Mouse (Mus musculus) CD4-positive, CD25-positive, alpha-beta regulatory T cell, adult 2 months (primary cell): ENCODE measurements around the gene Tbce.
"Not testable (repeated sequence)": the region's sequence is repeated elsewhere in the genome, so short reads cannot be mapped to it uniquely, and the experiment has no call there.

Source experiments
- DNase-seq: peaks from one replicate; pipeline ENCODE4 v3.0.0-alpha.2; 2012; ENCODE audit warnings: low read depth, low spot score

The Tbce gene

DNA sequence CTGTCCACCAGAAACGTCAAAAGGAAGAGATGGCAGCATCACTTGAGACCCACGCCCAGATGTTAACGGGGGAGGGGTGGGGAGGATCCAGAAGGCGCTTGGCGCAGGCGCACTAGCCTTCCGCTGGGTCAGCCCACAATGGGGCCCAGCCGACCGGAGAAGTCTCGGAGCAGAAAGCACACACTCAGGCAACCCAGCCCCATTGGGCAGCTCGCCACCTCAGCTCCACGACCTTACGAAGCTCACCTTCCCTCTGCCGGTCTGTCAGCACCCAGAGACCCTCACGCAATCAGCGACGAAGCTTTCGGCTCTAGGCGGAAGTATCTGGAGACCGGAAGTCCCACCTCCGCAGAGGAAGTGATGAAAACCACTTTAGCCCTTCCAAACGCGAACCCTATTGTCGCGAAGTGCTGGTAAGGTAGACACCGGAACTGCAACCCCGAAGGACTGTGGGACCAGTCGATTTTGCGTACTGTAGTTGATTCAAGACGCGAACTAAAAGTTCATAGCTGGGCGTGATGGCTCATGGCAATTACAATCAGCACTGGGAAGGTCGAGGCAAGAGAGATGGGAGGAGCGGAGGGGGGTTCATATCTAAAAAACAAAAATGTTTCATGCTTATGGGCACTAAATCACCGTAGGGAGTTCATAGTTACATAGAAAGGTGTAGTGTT lies at the start of gene Tbce:
Tbce (minus strand) TSS at position 347 of the 674 bp plus-strand sequence.
- peak; percentile 94 for DNase-seq

DNA sequence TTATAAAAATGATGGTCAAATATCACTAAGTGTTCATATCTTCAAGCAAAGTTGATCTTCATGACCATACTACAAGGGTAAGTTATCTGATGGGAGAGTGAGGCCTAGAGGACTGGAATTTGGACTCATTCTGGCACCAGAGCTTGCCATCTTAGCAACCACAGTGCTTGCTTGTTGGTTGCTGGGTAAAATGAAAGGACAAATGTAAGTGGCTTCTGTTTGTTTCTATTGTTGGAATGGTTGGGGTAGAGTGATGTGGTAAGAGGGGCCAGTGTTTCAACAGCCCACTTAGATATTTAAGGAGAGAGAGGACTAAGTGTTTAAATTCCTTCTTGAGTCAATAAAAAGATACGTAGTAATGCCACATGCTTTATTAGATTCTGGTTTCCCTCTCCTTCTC lies 49.2 kb upstream of the Tbce start:
- no peak for DNase-seq

DNA sequence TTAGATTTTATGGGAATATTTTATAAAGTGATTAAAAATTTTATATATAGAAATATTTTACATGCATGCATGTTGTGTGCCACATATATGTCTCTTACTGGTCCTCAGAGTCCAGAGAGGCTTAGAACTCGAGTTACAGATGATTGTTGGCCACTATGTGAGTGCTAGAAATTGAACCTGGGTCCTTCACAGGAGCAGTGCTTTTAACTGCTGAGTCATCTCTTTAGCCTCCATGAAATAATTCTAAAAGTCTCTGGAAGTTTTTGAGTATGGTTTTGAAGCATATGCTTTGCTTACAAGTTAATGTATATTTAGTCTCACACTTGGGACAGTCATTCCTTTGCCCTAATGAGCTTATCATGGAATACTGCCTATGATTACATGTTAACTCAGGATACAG lies 35.9 kb upstream of the Tbce start:
- no peak for DNase-seq

DNA sequence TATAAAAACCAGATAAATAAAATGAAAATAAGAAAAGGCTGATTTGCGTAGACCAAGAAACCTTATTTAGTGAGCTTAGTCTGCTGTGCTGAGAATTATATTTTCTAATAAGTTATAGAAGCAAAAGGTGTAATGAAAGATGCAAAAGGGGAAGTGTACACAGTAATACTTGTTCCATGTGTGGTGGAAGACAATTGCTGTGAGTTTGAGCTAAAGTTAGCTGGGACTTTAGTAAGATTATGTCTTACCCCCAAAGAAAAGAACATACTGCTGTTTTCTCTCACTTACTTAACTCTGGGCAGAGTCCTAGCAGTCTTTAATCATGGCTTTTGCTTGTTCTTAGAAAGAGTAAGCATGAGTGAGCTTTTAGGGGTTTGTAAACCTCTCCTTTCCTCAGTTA lies 34.9 kb upstream of the Tbce start:
- no peak for DNase-seq

DNA sequence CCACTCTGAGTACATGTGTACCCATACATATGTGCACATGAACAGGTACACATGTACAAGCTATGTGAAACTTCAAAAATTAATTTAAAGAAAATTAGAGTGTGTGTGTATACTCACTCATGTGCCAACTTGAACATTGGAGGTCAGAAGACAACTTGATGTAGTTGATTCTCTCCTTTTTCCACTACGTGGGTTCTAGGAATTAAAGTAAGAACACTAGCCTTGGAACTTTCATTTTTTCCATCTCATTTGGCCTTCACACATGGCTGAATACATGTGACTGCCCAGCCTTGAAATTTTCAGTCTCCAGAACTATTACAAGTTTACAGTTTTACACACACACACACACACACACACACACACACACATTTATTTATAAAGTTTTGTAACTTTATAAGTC lies 29.9 kb upstream of the Tbce start:
- DNase-seq: no peak

DNA sequence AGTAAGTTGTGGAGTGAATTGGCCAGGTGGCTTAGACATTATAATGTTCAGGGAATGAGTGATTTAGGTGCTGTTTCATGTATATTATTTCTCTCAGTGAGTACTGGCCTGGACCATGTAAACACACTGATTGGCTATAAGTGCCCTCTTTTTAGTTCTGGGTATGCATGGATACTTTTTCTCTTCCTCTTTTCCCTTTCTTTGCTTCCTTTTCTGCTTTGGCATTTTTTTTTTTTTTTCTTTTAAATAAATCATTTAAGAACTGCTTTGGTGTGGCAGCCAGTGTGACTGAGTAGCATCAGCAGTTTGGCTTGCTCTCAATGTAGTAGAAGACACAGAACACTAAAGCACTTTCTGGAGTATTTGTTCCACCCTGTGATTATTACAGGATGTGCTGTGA lies 28.6 kb upstream of the Tbce start:
- no peak for DNase-seq

DNA sequence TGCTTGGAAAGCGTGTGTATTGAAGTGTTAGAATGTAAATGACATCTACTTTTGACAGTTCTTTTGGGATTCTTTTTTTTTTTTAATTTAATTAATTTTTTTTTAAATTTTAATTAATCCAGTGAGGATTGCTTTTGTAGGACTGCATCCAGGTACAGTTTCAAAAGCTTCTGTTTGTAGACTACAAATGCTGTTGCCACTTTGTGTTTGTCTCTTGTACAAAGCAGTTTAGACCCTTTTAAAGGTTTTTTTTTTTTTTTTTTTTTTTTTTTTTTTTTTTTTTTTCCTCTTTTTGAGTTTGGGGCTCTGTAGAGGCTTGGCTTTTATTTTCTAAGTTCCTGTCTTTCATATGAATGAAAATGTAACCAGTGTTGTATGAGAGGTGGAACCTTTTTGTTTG lies 26.3 kb upstream of the Tbce start:
- DNase-seq: no peak

DNA sequence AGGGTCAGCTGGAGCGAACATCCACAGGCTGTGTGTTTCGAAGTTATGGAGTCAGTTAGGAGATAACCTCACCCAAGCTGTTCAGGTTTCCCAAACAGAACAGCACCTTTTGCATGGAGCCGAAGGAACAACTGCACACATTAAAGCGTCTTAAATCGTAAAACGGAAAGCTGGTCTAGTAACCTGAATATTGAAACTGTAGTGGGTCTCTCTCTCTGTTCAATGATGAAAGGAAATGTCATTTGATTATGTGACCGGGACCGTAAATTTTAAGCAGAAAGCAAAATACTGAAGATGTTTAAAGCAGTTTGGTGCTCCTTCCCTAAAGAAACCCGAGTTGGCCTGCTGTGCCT lies 25.6 kb upstream of the Tbce start:
- no peak for DNase-seq

DNA sequence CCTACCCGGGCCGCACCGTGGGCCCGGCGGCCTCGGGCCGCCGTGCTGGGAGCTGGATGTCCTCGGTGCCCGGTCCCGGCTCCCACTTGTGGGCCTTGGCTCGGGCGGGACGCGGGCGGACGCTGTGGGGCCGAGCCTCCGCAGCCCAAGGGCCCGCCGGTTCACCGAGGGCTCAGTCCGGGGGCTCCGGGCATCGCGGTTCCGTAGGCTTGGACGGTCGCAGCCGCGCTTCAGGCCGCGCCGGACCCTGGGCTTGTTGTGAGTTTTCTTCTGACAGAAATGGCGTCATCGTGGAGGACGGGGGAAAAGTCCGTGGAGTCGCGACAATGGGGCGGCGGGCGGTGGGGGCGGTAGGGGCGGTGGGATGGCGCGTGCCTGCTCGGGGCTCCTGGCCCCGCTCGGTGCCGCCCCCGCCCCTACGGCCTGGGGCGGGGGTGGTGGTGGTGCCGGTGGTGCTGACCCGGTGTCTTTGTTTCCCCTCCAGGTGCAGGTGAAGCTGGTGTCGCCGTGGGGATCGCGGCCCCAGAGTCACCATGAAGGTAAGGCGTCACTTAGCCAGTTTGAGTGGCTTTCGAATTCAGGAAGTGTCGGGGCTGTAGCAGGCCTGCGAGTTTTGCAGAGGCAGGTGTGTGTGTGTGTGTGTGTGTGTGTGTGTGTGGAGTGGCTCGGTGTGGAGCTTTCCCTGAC lies 25.0 kb upstream of the Tbce start:
- peak; percentile 78 for DNase-seq

DNA sequence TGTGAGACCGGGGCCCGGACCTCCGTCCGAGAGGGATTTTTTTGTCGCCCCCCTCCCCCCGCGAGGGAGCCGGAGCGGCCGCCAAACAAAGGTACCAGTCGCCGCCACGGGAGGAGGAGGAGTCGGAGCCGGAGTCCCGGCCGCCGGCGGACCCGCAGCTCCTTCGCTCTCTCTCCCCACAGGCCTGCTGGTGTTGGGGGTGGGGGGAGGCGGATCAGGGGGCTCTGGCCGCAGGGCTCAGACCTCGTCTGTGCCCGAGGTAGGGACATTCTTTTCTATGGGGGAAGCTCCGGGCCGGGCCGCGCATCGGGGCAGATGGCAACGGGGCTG lies 24.5 kb upstream of the Tbce start:
- no peak for DNase-seq

DNA sequence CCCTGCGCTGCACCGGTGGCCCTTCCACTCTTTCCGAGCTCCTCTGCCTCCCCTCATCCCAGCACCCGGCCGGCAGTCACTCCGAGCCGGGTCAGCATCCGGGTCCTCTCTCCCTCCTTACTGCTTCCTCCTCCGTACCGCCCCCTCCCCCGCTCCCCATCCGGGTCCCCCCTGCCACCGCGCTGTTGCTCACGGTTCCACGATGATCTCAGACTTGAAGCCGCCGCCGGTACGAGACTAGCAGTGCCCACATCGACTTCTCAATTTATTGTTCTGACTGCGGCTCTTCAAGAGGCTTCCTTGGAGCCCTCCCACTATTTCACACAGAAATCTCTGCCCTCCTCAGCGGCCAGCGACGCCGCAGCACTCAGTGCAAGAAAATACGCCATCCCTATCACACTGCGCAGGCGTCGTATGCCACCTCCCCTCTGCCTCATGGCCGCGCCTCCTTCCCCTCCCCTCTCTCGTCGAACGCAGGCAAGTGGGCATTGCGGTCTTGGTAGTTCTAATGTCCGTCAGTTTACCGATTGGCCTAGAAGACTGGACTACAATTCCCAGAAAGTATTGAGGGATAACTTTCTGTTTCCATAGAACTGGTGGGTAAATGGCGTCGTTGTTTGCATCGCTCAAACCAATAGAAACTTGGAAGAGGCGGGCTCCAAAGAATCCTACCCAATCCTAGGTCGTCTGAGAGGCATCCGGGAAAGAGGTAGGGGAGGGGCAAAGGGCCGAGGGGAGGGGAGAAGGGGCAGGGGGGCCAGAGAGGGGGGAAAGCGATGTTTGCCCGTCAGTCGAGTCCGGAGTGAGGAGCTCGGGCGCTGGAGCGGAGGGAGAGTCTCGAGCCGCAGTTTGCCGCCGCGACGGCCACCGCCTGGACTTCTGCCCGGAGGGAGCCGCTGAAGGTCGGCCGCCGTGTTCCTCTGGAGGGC lies 23.8 kb upstream of the Tbce start, which contains the start of the genes Arid4b and Ggps1:
Arid4b (plus strand) TSS at position 220 of the 929 bp plus-strand sequence.
Ggps1 (minus strand) TSS at position 476 of the 929 bp plus-strand sequence.
- peak; percentile 99 for DNase-seq

DNA sequence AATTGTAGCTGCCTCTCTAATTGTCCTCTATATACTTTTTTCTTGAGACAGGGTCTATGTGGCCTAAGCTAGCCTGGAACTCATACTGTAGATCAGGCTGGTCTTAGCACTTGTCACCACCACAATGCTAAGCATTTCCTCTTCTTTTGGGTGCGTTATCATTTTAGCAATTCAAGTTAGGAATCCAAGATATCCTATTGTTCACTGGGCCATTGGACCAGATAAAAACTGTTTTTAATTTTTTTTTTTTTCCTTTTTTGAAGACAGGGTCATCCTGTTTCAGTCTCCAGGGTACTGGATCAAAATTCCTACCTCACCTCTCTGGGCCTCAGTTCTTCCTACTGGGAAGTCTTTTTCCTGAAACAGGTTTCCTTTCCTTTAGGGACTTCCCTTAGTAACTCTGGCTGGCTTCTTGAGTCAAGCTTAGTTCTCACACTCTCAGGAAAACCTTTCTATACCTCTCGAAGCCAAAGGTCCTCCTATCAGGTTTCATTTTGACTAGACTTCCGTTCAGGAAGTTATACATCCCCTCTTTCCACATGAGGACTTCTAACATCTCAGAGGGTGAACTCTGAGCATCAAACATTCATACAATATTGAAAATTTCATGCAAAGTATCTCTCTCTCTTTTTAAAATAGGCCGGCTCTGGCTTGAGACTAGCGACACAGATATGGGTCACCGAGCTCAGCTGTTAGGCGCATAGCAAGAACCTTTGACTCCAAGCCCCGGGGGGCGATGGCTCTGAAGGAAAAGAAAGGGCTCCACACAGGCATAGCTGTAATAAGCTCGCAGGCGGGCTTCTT lies 23.0 kb upstream of the Tbce start:
- peak; percentile 56 for DNase-seq

DNA sequence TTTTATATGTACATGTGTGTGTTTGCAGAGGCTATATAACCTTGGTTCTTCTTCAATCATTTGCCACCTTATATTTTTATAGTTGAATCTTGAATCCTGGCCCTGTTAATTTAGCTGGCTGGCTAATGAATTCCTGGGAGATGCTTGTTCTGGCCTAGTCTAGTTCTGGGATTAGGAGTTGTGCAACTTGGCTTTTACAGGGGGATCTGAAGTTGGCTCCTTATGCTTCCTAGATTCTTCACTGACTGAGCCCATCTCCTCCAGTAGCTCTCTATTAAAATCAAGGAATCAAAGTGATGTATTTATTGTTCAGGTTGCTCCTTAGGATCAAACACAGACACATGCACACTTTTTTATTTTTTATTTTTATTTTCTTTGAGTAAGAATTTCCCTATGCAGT lies 20.1 kb upstream of the Tbce start:
- no peak for DNase-seq

DNA sequence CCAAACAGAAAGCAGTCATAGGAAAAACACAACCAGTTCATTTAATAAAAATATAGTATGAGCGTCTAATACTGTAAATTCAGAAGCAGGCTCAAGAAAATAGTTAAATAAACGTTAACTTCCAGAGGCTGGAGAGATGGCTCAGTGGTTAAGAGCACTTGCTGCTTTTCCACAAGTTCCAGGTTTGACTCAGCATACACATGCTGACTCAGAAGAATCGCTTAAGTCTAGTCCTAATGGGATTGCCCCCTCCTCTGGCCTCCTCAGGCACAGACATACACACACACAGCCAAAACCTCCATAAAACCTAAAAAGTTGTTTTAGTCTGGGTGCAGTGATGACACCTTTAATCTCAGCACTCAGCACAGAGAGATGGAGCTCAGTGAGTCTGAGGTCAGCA lies 17.4 kb upstream of the Tbce start:
- no peak for DNase-seq

DNA sequence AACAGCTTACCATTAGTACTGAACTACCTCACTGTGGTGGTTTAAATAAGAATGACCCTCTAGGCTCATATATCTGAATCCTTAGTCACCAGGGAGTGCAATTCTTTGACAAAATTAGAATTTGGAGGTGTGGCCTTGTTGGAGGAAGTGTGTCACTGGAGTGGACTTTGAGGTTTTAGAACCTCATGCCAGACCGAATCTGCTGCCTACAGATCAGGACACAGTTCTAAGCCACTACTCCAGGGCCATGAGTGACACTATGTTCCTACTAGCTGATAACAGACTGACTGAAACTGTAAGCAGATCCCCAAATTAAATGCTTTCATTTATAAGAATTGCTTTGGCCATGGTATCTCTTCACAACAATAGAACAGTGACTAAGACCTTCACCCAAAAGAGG lies 10.4 kb upstream of the Tbce start:
- no peak for DNase-seq

DNA sequence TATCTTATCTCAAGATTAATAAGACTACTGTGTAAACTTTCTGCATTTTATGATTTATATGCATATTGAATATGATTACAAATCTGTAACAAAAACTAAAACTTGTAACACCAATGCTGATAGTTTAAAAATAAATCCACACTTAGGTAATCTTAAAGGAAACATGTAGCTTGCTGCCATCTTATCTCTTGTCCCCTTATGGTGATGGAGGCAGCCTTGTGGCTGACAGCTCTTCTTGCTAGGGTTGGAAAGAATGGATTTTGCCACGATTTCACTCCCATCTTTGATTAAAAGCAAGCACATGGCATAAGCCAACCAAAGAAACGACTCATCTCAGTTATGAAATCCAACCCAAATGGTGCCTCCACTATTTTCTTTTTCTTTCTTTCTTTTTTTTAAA lies 5.1 kb upstream of the Tbce start:
- DNase-seq: no peak

DNA sequence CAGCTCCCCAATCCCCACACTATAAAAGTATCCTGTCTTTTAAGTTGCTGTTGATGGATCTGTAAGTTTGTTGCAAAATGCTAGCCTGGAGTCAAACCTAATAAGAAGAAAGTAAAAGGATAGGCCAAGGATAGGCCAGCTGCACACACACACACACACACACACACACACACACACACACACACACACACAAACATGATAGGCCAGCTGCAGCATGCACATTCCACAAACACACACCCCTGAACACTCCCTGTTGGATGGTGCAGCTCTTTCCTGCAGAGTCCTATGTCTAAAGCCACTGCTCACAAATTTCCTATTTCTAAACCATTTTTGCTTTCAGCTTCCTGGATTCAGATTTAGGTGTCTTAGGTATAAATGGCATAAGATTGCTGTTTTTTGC lies 4.4 kb upstream of the Tbce start:
- no peak for DNase-seq

DNA sequence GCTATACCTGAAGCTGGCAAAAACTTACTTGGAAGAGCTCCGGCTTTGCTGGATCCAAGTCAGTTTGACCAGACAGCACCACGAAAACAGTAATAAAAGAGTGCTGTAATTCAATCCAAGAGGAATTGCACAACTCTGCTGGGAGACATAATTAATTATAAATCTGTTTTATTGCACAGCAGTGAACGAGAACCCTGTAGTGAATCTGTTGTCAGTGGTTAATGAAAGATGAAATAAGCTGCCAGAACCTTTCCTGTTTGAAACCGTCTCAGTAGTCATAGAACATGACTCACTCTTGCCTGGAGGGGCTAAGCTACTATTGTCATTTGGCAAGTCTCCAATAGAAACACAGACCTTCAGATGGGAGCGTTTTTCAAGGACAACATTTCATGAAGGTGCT lies 748 bp upstream of the Tbce start:
- peak; percentile 42 for DNase-seq

DNA sequence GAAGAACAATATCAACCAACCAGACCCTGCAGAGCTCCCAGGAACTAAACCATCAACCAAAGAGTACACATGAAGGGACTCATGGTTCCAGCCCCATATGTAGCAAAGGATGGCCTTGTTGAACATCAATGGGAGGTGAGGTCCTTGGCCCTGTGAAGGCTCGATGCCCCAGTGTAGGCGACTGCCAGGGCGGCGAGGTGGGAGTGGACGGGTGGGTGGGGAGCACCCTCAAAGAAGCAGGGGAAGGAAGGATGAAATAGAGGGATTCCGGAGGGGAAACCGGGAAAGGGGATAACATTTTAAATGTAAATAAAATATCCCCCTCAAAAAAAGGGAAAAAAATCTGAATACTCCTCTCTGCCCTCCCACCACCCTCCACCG lies 537 bp downstream of the Tbce start:
- no peak for DNase-seq

DNA sequence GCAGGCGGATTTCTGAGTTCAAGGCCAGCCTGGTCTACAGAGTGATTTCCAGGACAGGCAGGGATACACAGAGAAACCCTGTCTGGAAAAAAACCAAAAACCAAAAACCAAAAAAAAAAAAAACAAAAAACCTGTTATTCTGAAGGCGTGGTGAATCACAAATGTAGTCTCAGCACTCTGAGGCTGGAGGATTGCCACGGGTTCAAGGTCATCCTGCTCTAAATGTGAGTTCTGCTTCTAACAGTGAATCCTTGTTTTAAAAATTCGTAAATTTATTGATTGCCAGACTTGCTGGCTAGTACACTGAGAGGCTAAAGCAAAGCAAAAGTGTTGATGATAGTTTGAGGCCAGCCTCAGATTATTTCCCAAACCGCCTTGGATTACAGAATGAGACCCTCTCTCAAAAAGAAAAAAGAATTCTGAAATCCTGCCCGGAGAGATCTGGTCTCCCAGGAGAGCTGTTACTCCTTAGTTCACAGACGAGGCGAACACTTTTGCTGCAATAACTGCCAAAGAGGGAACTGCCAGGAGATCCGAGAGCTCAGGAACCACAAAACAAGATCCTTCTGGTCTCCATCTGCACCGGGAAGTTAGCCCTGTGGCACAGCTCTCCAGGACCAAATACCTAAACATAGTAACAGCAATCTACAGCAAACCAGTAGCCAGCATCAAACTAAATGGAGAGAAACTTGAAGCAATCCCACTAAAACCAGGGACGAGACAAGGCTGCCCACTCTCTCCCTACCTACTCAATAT lies 3.4 kb downstream of the Tbce start:
- no peak for DNase-seq

DNA sequence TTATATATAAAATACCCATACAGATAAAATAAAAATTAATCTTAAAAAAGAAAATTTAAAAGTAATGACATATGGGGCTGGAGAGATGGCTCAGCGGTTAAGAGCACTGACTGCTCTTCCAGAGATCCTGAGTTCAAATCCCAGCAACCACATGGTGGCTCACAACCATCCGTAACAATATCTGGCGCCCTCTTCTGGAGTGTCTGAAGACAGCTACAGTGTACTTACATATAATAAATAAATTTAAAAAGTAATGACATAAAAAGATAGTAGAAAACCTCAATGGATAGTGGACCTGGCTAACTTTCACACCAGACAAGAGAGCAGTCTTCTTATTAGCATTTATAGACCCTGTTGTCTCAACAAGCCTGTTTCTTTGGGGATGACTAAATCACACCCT lies 4.1 kb downstream of the Tbce start:
- not testable (repeated sequence) for DNase-seq
